Mouse (Mus musculus) testis, adult 2 months (tissue): ENCODE results near the gene Pitpnm1. TPM values are rescaled to one million over a fixed set of nuclear protein-coding genes. Genes with fewer than 3 reads are reported as not detected.

Experiments used
- H3K27ac ChIP-seq: fragments of 200-500 bp; 2 replicates; pipeline ENCODE4 v1.5.1; 2012; ENCODE audit warnings: low read depth, low read length; ENCODE audit not compliant: control insufficient read depth, insufficient read depth
- H3K27me3 ChIP-seq: fragments of 200-500 bp; 2 replicates; pipeline ENCODE4 v1.6.1; 2012; ENCODE audit warnings: mild to moderate bottlenecking, low read length, moderate library complexity; ENCODE audit not compliant: control insufficient read depth, insufficient read depth
- H3K36me3 ChIP-seq: fragments of 200-500 bp; 2 replicates; pipeline ENCODE4 v1.6.1; 2012; ENCODE audit warnings: mild to moderate bottlenecking, low read length; ENCODE audit not compliant: control insufficient read depth, insufficient read depth
- H3K4me1 ChIP-seq: fragments of 200-500 bp; 2 replicates; pipeline ENCODE4 v1.6.1; 2012; ENCODE audit warnings: low read length; ENCODE audit not compliant: control insufficient read depth, insufficient read depth
- H3K4me3 ChIP-seq: fragments of 200-500 bp; 2 replicates; pipeline ENCODE4 v1.5.1; 2012; ENCODE audit warnings: low read depth, mild to moderate bottlenecking, low read length, moderate library complexity, mixed read lengths; ENCODE audit not compliant: control insufficient read depth
- CTCF ChIP-seq: fragments of 200-500 bp; IDR thresholded peaks from 2 replicates; pipeline ENCODE4 v1.5.1; 2012; ENCODE audit warnings: low read depth, mild to moderate bottlenecking, inconsistent platforms, low read length, moderate library complexity; ENCODE audit not compliant: control insufficient read depth, insufficient read depth, insufficient replicate concordance
- POLR2A ChIP-seq: fragments of 200-500 bp; IDR thresholded peaks from 2 replicates; pipeline ENCODE4 v1.6.1; 2012; ENCODE audit warnings: low read depth, mild to moderate bottlenecking, inconsistent platforms, low read length, moderate library complexity; ENCODE audit not compliant: control insufficient read depth
- polyA plus RNA-seq: library from polyadenylated mRNA; depleted of rRNA; stranded (reverse); fragments of >200 nt; gene quantifications from 2 replicates; pipeline ENCODE4 v1.2.3, GENCODE M21; 2012

Gene Pitpnm1
- polyA plus RNA-seq, 1 experiment: 31.9 TPM

DNA sequence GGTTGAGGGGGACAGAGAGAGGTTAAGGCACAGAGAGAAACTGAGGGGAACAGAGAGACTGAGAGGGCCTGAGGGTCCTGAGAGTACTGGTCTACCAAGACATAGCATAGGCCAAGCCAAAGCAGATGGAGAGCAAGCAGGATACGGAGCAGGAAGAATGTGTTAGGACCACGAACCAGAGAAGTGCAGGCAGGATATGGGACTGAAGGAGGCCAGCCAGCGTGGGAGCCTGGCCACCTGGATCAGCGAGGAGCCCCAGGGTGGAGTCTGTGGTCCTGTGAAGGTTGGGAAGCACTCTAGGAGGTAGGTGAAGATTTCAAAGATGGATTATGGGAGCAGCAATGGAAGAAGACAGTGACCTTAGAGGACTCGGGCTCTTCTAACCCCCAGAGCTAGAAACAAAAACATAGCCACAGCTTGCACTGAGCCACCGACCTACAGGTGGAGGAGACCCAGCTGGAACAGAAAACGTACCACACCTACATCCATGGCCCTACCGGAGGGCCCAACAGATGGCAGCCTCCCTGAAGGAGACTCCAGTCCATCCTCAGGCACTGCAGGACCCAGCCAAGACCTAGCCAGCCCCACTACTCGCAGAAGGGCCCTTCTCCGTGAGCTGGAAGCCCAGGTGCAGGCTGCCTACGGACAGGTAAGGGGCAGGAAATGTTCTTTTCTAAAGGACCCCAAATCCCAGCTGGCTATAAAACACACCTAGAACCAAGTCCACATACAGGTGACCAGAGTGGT lies 17.4 kb upstream of the Pitpnm1 start:
- no peaks in the 10 kb centered on the region for H3K4me1 ChIP-seq
- H3K27me3 ChIP-seq: no peaks in the 10 kb centered on the region
- no peak overlapping the region for H3K4me3 ChIP-seq
- no peak overlapping the region for H3K27ac ChIP-seq
- TF ChIP-seq POLR2A: no peak
- TF ChIP-seq CTCF: no peak
- H3K36me3 ChIP-seq: no peaks in the 10 kb centered on the region

DNA sequence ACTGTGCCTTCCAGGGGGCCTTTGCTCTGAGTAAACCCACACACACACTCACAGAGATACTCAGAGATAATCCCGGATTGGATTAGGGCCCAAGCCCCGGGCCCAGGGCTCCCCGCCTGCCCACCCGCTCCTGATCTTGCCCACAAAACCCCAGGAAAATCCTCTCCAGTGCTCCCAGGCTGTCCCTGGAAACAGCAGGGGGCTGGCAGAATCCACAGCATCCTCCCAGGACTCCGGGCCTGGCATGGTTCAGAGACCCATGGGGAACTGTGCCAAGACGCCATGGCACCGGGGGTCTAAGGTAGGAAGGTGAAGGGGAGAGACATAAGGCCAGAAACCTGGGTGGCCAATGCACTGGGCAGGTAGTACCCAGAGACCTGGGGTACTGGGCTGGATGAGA lies 16.5 kb upstream of the Pitpnm1 start:
- H3K27ac ChIP-seq: no peak overlapping the region
- no peak overlapping the region for H3K4me3 ChIP-seq

DNA sequence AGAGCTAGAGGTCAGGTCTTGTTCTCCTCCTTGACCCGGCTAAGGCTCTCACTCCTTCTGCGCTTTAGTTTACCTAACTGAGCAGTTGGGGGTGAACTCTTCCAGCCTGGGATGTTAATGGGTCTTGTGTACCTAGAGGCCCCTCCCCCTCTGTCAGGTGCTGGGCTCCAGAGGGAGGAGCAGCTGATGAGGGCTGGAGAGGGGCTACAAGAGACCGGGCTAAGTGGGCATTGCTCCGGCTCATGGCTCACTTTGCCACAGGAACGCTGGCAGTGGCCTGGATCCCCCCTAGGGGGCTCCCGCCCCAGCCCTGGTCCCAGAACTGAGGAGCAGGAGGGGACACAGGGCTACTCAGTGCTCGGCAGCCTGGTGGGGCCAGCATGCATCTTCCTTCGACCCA lies 16.0 kb upstream of the Pitpnm1 start:
- H3K27ac ChIP-seq: no peak overlapping the region
- no peak overlapping the region for H3K4me3 ChIP-seq
- no peaks in the 10 kb centered on the region for H3K4me1 ChIP-seq
- no peak for TF ChIP-seq POLR2A
- no peak for TF ChIP-seq CTCF
- no peaks in the 10 kb centered on the region for H3K36me3 ChIP-seq
- no peaks in the 10 kb centered on the region for H3K27me3 ChIP-seq

More for the DNA sequence above, 16.5 kb upstream of the Pitpnm1 start:
- Histone ChIP-seq H3K36me3 (no peaks in the 10 kb centered on the region), H3K27me3 (no peaks in the 10 kb centered on the region), H3K4me1 (no peaks in the 10 kb centered on the region)
- TF ChIP-seq CTCF (no peak), POLR2A (no peak)

DNA sequence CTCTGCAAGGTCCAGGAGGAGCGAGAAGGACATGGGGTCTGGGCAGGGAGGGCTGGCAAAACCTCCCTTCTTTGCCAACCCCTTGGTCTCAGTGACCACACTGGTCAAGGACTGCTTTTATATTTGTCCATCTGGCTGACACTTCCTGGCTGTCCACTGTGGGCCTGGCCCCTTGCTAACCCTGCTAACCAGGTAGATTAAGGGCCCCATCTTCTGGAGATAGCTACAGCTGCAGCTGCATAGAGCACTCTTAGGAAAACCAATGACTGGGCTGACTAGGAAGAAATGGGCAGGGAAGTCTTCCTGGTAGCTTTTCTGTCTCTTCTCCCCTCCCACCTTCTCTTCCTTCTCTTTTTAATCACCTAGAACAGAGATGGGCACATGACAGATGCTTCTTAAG lies 14.8 kb upstream of the Pitpnm1 start:
- H3K36me3 ChIP-seq: no peaks in the 10 kb centered on the region
- no peak for TF ChIP-seq POLR2A
- peak; percentile 8; the same call in 1 of the 2 replicates for TF ChIP-seq CTCF
- no peaks in the 10 kb centered on the region for H3K27me3 ChIP-seq
- H3K4me1 ChIP-seq: no peaks in the 10 kb centered on the region
- H3K27ac ChIP-seq: no peak overlapping the region
- no peak overlapping the region for H3K4me3 ChIP-seq

DNA sequence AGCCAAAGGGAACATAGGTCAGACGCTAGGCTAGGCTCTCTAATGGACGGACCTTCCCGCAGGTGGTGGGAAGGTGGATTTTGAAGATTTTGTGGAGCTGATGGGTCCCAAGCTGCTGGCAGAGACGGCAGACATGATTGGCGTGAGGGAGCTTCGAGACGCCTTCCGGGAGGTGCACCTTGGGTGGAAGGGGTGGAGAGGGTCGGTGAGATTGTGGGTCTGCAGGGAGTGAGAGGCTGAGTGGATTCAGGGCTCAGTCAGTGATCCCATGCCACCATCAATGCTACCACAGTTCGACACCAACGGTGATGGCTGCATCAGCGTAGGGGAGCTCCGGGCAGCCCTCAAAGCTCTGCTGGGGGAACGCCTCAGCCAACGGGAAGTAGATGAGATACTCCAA lies 13.6 kb upstream of the Pitpnm1 start:
- no peak overlapping the region for H3K27ac ChIP-seq
- H3K27me3 ChIP-seq: no peaks in the 10 kb centered on the region
- no peak overlapping the region for H3K4me3 ChIP-seq
- TF ChIP-seq POLR2A: no peak
- no peaks in the 10 kb centered on the region for H3K4me1 ChIP-seq
- no peaks in the 10 kb centered on the region for H3K36me3 ChIP-seq

DNA sequence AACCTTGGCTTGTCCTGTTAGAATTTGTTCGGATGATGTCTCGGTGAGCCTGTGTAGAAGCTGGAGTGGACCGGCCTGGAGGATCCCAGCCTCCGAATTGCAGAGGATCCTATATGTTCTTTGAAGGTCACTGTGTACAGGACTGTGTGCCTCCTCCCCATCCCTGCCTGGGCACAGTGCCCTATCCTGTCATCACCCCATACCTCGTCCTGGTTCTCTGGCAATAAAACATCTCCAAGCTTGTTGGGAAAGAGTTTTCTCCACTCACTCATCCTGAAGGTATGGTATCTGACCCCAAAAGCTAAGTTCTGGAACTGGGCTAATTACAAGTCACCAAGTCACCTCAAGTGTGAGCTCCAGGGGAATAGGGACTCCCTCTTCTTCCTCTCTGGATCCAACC lies 12.7 kb upstream of the Pitpnm1 start:
- no peaks in the 10 kb centered on the region for H3K27me3 ChIP-seq
- no peak for TF ChIP-seq CTCF
- no peak for TF ChIP-seq POLR2A
- H3K27ac ChIP-seq: no peak overlapping the region
- H3K4me1 ChIP-seq: no peaks in the 10 kb centered on the region
- no peaks in the 10 kb centered on the region for H3K36me3 ChIP-seq
- H3K4me3 ChIP-seq: no peak overlapping the region

DNA sequence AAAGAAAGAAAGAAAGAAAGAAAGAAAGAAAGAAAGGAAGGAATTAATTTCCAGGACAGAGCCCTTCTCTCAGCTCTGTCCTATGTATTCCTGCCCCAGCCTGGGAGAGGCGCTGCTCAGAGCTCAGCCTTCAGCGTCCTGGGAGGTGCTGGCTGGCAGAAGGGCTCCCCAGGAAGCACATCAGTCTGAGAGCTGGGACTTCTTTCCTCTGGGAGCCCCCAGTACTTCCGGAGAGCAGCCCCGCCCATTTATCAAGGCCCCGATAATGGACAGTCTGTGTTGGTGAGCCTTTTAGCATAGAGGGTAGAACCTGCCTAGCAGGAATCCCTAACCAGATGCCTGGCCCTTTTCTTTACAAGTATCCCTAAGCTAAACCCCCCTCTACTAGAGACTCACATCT lies 11.7 kb upstream of the Pitpnm1 start:
- Histone ChIP-seq H3K27ac (no peak overlapping the region), H3K4me1 (no peaks in the 10 kb centered on the region), H3K36me3 (no peaks in the 10 kb centered on the region), H3K4me3 (no peak overlapping the region), H3K27me3 (no peaks in the 10 kb centered on the region)
- TF ChIP-seq CTCF: no peak
- no peak for TF ChIP-seq POLR2A

DNA sequence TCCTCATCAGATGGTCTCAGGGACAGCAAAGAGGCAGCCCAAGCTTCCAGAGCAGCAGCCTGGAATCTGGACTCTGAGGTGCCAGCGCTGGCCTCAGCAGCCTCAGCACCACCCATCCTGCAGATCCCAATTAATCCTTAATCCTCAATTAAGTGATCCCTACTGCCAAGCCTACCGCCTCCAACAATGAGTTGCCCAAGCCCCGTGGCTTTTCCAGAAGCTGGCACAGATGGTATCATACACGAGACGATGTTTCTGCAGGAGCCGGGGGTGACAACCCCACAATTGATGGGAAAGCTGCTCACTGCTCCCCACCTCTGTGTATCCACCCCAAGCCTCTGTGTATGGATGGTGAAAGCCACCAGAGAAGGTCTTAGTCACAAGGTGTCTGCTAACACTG lies 10.7 kb upstream of the Pitpnm1 start:
- Histone ChIP-seq H3K4me1 (no peaks in the 10 kb centered on the region), H3K36me3 (no peaks in the 10 kb centered on the region), H3K27ac (no peak overlapping the region), H3K4me3 (no peak overlapping the region), H3K27me3 (no peaks in the 10 kb centered on the region)
- TF ChIP-seq CTCF: no peak
- TF ChIP-seq POLR2A: no peak
